Mouse (Mus musculus): ENCODE data around the gene Patj.
A peak's percentile ranks its signal among the peaks of the same experiment; 100 is the strongest.
"Not testable (repeated sequence)": the region's sequence is repeated elsewhere in the genome, so short reads cannot be mapped to it uniquely, and the experiment has no call there.

Gene Patj

GRCm38 (mm10) chr4:98567457-98567856, 171.9 kb downstream of the Patj start:
- DNase-seq (ENCODE audit: low read depth, low spot score) = no peak

GRCm38 (mm10) chr4:98569904-98570303, 174.3 kb downstream of the Patj start:
- no peak for DNase-seq (ENCODE audit: low read depth, low spot score)

DNA sequence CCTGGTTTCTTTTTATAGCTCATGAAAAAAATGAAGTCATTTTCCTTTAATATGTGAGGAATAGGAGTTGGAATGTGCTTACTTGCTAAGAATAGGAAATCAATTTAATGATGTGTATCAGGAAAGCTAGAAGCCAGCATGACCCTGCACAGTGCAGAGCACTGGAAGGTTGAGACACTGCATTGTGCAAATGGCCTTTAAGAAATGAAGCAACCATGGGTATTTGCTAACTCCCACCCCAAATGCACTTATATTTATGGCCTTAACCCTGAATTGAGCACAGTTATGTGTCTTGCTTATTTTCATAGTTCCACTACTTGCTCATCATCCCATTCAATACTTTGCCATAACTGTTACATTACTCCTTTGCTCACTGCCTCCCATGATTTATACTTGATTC, 181.7 kb downstream of the Patj start:
- DNase-seq (ENCODE audit: low read depth, low spot score) = no peak

GRCm38 (mm10) chr4:98577957-98578541, 182.5 kb downstream of the Patj start:
- peak; percentile 28 for DNase-seq (ENCODE audit: low read depth, low spot score)

GRCm38 (mm10) chr4:98581456-98581855, 185.9 kb downstream of the Patj start:
- no peak for DNase-seq (ENCODE audit: low read depth, low spot score)

DNA sequence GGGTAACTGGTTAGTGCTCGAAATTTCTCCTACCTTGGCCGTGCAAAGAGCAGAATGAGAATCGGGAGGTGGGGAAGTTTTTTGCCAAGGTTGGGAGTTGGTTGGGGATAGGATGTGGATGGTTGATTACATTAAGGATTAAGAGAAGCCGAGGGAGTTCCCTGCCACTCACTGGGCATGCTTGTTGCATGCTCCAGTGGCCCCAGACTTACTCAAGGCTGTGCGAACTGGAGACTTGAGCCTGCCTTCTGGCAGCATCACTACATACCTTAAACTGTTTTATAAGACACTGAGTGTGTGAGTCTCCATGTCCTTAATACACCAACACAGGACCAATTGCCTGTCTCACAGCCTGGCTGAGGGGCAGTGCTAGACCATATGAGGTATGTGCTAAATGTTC, 188.4 kb downstream of the Patj start:
- no peak for DNase-seq (ENCODE audit: low read depth, low spot score)

- no peak for DNase-seq (ENCODE audit: low read depth, low spot score)
Measured at GRCm38 (mm10) chr4:98586303-98586702, 190.7 kb downstream of the Patj start.

DNA sequence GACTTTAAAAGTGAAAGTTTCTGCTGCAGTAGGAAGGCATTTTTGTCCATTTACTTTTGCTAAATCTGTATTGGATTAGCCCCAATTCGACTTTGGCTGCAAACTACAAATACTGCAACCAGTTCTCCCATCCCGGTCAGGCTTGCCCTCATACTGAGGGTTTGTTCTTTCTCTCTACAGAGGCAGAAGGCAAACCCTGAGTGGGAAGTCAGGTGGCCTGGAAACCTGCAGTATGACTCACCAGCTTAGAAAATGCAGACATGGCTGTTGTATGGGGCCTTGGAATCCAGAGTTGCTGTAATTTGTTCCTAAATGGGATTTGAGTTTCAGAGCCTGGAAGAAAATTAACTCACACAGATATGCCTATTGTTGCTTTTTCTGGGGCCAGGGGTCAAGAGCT, 192.1 kb downstream of the Patj start:
- no peak for DNase-seq (ENCODE audit: low read depth, low spot score)

- no peak for DNase-seq (ENCODE audit: low read depth, low spot score)
Measured at GRCm38 (mm10) chr4:98593961-98594360, 198.4 kb downstream of the Patj start.

- DNase-seq (ENCODE audit: low read depth, low spot score) = peak; percentile 49
Measured at GRCm38 (mm10) chr4:98598546-98598971, 203.0 kb downstream of the Patj start.

DNA sequence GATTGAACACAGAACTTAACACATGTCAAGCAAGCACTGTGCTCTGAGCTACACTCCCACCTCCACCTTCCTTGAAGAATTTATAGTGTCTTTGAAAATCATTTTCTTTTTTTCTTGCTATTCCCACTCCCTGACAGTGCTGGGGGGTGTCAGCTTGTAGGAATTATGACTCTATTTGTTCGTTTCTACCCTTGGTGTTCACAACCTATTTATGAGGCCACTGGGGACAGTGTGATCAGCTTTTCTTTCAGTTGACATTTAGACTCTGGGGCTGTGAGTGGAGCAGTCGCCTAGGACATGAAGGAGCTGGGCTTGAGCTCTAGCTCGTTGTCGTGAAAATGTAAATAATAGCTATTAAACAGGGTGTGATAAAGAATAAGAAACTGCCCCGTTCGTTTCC, 203.8 kb downstream of the Patj start:
- DNase-seq (ENCODE audit: low read depth, low spot score) = no peak

DNA sequence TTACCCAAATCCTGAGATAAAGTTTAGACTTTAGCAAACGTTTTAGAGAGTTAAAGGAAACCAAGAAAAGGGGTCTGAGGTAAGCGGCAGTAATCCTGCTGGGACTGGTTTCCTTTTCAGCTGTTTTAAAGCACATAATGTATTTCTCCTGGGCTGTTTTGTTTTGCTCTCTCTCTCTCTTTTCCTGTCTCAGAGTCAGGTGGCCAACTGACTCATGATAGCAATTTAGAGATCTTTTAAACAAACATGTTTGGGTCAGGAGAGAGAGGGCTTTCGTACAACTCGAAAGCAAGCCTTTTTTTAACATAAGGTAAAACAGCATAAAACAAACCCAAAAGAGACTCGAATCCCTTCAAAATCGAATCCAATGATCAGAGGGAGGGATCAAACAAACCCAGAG, 207.5 kb downstream of the Patj start:
- no peak for DNase-seq (ENCODE audit: low read depth, low spot score)

DNA sequence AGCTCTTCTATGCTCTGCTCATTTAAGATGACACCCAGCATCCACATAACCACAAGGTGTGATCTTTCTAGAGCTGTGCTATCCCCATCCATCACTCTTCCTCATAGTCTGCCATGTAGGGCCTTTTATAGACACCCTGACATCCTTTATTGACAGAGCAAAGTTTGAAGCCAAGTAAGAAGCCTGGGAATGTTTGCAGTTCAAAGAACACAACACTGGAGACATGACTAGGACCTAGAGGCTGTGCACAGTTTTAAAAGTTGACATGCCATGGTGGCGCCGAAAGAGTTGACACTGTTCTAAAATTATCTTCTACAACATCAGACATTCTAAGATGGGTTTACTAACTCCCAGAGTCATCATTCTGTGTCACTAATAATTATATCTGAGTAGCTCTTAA, 214.9 kb downstream of the Patj start:
- DNase-seq (ENCODE audit: low read depth, low spot score) = no peak

GRCm38 (mm10) chr4:98614395-98614794, 218.8 kb downstream of the Patj start:
- no peak for DNase-seq (ENCODE audit: low read depth, low spot score)

GRCm38 (mm10) chr4:98619199-98619598, 223.6 kb downstream of the Patj start:
- DNase-seq (ENCODE audit: low read depth, low spot score) = no peak

GRCm38 (mm10) chr4:98620986-98621784, 225.6 kb downstream of the Patj start:
- no peak for DNase-seq (ENCODE audit: low read depth, low spot score)

DNA sequence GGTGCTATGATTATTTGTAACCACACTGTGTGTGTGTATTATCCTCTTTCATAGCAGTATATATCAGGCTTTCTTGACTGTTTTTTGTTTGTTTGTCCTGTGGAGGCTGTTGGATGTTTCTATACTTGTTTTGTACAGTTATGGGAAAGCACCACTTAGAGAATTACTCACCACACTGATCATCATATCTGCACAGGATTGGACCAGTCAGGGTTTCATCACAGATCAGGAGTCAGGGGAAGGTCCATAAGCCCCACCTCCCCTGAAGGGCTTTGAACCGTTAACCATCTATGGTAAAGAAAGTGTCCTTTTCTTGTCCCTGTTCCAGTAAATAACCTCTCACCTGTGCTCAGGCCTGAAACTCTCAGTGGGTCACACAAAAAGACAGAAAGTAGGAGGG, 226.6 kb downstream of the Patj start:
- no peak for DNase-seq (ENCODE audit: low read depth, low spot score)

- peak; percentile 64 for DNase-seq (ENCODE audit: low read depth, low spot score)
Measured at GRCm38 (mm10) chr4:98622996-98623673, 227.6 kb downstream of the Patj start.

GRCm38 (mm10) chr4:98628286-98628685, 232.7 kb downstream of the Patj start:
- no peak for DNase-seq (ENCODE audit: low read depth, low spot score)

DNA sequence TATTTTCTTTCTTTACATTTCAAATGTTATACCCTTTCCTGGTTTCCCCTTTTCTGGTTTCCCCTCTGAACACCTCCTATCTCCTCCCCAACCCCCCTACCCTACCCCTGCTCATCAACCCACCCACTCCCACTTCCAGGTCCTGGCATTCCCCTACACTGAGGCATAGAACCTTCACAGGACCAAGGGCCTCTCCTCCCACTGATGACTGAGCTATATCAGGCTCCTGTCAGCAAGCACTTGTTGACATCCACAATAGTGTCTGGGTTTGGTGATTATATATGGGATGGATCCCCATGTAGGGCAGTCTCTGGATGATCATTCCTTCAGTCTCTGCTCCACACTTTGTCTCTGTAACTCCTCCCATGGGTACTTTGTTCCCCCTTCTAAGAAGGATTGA, 233.6 kb downstream of the Patj start:
- DNase-seq (ENCODE audit: low read depth, low spot score) = not testable (repeated sequence)

DNA sequence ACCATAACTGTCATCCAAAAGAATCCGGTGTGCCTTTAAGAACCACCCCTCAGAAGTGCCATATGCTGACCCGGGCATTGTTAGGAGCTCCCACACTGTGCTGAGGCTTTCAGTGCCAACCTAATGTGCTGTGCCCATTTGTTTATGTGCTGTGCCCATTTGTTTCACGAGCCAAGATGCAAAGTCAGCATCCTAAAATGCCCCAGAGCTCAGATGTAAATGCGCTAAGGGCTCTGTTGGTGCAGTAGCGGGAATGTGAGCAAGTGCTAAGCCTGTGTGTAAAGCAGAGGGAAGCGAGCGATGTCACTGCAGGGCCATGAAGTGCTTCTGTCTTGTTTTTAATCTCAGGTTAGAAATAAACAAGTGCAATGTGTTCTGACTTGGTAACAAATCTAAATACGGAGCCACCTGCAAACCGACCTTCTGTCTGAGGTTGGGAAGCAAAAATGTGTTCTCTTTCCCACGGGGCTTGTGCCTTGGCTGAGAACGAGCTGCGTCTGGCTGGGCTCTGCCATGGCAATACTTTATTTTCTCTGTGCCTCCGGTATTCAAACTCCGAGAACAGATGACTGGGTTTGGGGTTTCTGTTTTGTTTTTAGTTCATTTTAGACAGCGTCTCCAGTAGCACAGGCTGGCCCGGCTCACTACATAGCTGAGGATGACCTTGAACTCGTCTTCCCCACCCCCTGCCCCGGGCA, 239.7 kb downstream of the Patj start:
- DNase-seq (ENCODE audit: low read depth, low spot score) = no peak

GRCm38 (mm10) chr4:98638731-98639130, 243.1 kb downstream of the Patj start:
- DNase-seq (ENCODE audit: low read depth, low spot score) = no peak
